Mouse (Mus musculus): ENCODE data around the gene Tldc1.
A peak's percentile ranks its signal among the peaks of the same experiment; 100 is the strongest.

The Tldc1 gene

DNA sequence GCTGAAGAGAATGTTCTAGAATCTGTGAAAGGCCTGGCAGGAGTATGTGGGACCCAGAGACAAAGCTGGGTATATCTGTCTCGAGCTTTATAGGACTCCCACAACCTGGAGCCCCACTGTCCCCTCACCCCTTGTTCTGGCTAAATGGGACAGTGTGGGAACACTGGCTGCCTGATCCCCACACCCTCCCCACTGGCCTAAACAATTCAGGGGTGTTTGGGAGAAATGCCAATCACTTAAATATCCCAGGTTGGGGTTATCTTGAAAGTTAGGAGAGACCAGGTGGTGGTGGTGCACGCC, 20.7 kb upstream of the Tldc1 start:
- no peak for DNase-seq

DNA sequence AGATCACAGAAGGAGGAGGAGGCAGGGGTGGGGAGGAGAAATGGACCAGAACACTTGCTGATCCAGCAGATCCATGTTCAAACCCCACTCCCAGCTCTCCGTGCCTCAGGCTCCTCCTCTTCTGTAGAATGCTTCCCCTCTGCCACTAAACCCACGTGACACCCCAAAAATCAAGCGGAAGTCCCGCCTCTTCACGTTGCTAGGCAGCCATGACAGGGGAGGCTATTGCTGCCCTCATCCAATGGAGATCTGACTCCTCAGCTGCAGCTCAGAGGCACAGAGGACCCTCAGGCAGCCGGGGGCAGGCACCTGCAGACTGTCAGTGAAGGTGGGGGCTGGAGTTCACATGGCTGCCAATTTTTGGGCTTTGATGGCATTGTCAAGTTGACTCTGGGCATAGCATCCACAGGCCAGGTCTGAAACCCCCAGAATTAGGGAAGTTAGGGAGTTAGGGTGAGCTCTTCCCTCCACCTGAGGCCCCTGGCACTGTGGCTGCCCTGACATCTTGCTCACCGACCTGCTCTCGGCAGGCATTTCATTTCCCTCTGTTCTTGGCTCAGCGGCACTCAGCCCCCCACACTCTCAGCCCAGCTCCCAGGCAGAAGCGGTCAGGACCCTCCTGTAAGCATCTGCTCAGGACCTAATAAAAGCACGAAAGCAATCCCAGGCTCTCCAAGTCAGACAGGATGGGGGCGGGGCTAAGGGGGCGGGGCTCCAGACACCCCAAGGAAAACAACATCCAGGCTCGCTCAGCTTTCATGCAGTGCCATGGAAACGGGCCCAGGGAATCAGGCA, 20.2 kb upstream of the Tldc1 start:
- peak; percentile 95 for DNase-seq

DNA sequence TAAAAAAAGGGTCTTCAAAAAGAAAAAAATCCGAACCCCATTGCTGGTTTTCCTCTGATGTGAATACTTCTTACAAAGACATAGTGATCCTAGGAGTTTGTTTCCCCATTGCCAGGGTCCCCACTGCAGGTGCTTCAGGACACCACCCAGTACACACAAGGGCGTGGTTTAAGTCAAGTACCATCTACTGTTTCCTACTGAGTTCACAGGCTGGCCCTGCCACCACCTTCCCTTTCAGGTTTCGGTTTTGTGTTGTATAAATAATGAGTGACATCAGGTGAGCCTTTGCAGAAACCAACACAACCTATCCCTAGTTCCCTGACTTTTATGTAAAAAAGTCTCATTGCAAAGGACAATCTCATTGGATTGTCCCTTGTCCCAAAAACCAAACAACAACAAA, 17.4 kb upstream of the Tldc1 start:
- no peak for DNase-seq

DNA sequence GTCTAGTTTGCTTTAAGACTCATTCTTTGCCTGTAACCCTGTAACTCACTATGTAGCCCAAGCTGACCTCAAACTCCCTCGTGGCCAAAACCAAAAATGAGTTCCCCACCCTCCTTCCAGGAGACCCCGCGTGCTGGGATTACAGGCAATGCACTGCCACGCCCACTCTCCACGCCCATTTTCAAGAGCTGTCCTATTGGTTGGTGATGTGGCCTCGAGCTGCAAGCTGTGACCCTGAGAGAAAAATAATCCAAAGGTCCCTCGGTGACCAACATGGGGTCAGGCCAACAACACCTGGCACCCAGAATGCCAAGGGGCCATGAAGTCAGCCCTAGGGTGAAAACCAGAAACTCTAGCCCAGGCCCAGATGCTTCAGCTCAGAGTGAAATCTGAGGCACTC, 16.5 kb upstream of the Tldc1 start:
- DNase-seq: no peak

DNA sequence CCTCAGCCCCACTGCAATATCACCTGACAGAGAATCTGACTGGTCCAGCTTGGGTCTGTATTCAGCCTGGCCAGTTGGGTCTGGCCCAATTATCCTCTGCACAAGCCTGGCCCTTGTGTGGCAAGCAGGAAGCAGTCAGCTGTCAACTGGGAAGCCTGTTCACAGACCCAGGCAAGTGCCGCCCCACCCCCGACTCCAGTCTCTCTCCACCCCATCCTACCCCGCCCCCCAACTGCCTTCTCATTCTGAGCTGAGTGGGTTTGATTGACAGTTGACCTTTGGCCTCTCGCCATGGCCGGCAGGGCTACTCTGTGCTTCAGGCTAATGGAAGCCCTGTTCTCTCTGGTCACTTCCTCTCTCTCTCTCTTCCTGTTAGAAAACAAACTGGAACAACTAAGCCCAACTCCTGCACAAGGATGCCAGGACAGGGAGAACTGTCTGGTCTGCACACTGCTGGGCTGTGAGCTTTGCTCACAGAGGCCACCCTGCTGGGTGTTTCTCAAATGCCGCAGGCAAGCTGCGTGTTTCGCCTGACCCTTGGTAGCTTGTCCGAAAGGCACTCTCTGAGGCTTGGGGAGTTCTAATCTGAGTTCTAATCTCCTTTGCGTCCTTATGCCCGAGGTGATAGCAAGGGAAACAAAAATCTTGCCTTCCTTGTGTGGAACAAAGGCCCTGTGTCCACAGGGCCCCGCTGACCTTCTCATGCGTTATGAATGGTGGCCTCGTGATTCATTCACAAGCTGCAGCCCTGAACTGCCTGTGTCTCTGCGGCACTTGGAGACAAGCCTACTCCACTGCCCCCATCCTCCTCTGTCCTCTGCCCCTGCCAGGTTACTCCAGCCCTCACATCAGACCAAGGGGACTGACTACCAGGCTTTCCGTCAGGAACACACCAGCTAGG, 13.8 kb upstream of the Tldc1 start:
- DNase-seq: peak; percentile 48

DNA sequence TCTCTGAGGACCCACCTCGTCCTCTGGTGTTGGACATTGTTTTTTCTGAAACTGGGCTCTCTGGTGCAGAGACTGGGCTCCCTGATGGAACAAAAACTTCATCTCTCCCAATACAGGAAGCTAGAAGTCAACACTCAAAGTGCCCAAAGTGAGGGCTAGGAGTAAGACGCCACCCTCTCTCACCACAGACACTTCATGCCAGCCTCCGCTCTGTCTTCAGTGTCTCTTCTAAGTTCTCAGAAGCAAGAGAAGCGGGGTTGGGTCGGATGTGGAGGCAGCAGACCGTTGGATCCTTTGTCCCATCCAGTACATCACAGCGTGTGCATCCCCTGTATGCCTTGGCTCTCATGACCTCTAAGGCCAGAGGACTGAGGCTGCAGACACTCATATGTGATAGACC, 11.4 kb upstream of the Tldc1 start:
- DNase-seq: no peak

DNA sequence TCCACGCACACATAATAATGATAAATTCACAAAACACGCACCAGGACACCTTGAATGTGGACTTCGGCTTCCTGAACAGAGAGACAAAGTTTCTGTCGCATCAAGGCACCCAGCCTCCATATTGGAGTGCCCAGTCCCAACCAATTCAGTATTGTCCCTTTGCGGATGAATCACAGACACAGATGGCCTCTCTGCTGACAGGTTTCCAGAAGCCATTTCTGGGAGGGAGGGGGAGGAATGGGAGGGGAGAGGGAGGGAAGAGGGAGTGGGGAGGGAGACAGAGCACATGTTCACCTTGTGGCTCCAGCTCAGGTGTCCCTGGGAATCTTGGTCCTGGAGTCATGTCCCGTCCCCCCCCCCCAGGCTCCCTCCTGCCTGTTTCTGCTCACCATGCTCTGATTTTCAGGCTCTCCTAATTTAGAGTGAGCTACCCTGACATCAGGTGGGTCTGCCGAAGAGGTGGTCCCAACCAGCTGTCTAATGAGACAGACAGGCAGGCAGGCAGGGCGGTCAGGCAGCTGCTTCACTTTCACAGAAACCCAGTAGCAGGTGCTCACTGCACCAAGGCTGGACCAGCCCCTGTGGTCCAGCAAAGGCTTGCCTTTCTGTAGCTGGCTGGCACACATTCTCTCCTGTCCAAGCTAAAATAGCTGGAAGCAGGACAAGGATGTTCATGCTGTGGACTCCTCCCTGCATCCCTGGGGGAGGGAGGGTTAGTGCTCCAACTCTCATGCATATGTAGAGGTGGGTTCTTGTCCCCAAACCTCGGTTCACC, 10.6 kb upstream of the Tldc1 start:
- no peak for DNase-seq

DNA sequence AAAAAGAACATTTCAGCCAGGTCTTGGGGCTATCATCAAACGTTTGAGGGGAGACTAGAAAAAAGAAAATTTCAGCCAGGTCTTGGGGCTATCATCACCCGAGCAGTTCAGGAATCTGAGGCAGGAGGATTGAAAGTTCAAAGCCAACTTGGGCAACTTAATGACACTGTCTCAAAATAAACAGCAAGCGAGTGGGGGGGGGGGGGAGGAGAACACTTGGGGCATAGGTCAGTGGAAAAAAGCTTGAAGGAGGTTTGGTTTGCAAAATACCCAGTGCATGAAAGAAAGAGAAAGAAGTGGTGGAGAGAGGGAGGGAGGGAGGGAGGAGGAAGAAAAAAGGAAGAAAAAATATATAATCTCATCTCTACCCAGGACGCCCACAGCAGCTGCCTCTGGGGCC, 9.1 kb upstream of the Tldc1 start:
- no peak for DNase-seq

DNA sequence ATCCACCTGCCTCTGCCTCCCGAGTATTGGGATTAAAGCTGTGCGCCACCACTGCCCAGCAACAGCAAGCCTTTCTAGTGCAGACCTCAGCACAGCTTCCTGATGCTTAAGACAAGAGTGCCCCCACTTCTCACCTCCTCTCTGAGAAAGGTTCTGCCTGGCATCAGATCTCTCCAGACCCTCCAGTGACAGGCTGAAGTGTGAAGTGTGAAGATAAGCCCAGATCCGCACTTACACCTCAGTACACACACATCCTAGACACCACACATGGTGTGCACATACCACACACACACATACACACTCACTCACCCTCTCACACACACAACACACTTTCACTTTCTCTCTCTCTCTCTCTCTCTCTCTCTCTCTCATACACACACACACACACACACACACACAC, 8.7 kb upstream of the Tldc1 start:
- DNase-seq: no peak

DNA sequence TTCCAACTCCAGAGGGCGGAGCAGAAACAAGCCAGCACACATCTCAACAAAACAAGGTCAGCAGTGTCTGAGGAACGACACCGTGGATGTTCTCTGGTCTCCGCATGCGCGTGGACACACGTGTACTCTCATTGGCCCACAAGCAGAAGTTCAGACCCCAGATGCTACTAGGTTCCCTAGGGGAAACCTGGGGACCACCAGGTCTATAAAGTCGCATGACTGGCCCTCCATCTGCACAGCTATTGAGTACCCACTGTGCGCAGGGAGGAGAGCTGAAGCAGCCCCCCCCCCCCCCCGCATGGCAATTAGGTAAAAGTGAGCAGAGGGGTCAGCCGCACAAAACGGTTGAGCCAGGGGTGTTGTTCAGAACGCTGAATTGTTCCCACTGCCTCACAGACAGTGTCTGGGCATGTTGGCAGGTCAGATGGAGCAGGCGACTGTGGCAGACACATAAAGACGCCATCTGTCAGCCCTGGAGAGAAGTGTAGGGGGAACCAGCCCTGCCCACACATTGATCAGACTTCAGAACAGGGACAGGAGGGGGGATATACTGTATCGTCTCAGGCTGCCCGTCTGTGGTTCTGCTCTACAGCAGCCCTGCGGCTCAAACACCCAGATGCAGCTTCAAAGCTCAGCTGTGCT, 7.7 kb upstream of the Tldc1 start:
- peak; percentile 51 for DNase-seq

DNA sequence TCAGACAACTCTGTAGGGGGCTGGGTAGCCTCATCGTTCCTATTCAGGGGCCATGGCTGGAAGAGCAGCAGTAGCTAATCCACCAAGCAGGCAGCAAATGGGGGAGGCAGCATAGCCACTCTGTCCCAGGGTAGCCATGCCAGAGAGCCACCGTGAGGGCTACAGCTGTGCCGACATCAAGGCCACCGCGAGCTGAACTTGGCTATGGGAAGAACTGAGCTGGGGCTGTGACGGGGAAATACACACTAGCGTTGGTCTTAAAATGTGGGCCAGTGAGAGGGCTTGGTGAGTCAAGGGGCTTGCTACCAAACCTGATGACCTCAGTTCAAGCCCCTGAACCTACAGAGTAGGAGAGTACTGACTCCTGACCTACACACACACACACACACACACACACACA, 6.5 kb upstream of the Tldc1 start:
- DNase-seq: peak; percentile 48

DNA sequence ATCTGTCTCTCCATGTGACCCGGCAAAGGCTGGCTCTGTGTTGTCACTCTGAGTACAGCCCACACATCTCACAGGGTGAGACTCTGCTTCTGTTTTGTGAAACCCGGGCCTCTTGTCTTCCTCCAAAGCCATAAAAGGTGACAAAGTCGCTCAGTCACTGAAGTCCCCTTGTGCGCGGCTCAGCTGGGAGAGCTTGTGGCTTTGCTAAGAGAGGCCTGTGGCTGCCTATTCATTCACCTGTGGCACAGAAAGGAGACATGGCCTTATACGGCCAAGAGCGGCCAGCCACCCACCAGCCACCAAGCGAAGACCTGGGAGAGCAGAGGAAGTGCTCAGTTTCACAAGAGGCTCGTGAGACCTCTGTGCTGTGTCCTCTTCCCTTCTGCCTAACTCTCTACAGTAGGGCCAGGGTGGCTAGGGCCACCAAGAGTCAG, 5.9 kb upstream of the Tldc1 start:
- peak; percentile 70 for DNase-seq

DNA sequence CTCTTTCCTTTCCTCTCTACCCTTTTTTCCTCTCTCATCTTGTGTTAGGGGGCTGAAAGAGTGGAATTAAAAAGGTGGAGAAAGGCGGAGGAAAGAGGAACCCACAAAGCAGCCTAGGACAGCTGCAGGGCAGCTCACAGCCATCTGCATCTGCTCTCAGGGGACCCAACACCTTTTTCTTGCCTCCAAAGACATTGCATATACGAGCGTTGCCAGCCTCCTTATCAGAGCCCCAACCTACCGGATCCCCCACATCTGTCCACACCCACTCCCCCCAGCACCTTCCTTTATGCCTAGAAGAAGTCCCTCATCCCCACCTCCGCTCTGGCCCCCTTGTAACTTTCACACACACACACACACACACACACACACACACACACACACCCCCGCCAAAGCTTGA, 5.4 kb upstream of the Tldc1 start:
- no peak for DNase-seq

DNA sequence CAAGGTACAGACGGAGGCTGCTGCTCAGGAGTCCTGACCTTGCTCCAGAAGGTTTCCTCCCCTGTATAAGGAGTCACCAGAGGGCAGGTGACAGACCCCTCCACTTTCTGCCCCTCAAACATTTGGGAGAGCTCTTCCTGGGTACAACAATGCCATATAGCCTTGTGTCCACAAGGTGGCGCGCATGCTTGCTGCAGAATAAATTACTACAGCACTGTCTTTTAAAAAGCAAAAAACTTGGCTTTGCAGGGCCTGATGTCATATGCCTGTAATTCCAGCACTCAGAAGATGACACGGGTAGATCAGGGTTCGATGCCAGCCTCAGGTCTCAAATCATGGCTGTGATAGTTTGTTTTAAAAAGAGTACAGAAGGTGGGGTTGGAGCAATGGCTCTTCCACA, 4.5 kb upstream of the Tldc1 start:
- DNase-seq: peak; percentile 93

DNA sequence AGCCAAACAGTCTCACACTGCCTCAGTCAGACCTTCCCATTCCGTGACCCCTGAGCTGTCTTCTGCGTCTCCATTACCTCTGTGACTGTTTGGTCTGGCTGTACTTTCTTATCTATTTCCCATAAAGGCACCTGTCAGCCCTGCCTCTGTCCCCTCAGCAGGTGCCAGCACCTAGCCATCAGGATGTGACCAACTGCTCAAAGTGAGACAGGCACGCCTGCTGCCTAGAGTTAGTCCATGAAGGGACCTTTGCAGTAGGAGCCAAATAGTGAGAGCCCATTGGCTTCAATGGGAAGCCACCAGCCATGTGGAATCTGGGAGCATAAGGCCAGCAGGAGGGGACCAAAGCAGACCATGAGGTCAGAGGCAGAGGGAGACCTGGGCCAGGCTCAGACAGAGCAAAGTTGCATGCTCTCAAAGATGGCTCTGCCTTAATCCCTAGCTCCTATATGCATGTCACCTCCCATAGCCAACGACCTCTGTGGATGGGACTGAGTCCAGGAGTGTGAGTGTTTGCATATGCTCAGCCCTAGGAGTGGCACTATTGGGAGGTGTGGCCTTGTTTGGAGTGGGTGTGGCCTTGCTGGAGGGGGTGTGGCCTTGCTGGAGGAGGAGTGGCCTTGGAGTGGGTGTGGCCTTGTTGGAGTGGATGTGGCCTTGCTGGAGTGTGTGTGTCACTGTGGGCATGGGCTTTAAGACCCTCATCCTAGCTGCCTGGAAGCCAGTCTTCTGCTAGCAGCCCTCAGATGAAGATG, 3.0 kb upstream of the Tldc1 start:
- peak; percentile 60 for DNase-seq

DNA sequence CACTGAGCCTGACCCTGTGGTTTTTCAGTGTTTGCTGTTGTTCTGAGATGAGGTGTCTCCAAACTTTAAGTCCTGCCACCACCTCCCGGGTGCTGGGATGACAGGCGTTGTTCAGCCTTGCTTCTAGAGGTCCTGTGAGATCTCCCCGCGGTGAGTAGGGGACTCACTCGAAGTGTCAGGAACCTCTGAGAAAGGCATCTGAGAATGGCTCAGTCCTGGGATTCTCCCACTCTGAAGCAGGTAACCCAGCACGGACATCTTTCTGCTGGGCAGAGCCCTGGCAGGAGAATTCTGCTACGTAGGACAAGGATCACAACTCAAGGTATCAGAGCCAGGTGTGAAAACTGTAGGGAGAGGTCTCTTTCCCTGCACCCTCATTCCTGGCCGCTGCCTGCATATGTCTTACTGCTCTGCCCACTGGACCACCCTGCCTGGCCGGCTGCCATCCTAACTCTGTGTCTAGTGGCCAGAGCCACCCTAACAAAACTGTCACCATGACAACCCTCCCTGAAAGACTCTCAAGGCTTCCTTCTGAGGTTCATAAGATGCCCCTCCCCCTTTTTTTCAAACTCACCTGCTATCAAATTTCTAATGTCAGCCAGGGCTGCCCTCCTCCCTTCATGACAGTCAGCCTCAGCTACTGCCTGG, 2.3 kb upstream of the Tldc1 start:
- no peak for DNase-seq

DNA sequence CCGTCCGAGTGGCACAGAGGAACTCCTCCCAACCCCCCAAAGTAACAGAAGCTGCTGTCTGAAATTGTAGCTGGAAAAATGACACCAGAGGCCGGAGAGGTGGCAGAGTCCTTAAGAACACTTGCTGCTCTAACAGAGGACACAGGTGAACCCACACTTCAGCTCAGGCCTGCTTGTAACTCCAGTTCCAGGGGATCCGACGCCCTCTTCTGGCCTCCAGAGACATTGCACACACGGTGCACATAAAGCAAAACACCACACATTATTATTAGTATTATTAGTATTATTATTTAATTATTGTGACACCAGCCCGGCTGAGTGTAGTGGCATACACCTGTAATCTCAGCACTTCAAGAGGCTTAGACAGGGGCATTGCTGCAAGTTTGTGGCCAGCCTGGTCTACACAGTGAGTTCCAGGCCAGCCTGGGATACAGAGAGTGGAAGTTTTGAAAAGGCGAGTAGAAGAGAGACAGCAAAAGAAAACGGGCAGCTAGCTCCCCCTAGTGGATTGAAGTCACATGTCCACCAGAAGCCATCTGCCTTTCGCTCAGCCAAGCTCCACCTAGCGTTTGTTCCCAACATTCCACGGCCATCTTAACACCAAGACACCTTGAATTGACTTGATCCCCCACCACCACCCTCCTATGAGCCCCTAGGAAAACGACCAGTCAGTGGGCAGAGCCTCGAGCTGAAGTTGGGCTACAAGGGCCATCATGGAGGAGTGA, 959 bp upstream of the Tldc1 start:
- peak; percentile 86 for DNase-seq

DNA sequence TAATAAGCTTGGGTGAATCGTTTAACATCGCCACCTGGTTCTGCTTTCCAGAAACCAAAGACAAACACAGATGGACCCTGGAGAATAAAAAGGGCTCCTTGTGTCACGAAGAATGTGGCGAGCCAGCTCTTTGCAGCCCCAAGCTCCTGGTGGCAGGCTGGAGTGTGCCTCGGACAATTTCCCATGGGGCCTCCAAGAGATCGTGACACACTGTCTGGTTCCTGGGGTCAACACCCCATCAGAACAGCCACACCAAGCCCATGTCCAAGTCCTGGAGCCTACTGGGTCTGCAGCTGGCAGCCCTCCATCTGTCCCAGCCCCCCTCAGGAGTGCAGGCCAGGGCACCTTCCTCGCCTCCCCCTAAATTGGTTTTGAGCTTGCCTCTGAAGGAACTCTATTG, 451 bp downstream of the Tldc1 start:
- no peak for DNase-seq

DNA sequence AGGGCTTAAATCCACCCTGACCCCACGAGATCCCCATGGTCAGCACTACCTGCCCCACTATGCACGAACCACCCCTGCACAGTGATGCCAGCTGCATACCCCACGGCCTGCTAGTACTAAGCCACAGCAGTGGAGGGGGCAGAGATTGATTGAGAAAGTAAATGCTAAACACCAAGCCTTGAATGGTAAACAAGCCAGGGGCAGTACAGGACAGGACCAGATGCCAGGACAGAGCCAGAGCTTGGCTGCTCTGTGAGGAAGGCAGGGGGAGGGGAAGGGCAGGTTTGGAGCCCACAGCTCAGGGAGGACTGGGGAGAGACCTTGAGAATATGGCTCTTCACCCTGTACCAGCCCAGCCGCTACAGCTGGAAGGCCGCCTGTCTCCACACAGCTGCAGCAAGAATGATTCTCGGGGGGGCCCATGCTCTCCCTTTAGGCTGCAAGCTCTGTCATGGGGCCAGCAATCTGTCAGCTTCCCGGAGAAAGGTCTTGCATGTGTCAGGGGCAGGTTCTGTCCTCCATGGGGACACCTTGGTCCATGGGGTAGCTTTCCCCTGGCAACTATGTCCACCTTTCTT, 1.5 kb downstream of the Tldc1 start:
- no peak for DNase-seq

DNA sequence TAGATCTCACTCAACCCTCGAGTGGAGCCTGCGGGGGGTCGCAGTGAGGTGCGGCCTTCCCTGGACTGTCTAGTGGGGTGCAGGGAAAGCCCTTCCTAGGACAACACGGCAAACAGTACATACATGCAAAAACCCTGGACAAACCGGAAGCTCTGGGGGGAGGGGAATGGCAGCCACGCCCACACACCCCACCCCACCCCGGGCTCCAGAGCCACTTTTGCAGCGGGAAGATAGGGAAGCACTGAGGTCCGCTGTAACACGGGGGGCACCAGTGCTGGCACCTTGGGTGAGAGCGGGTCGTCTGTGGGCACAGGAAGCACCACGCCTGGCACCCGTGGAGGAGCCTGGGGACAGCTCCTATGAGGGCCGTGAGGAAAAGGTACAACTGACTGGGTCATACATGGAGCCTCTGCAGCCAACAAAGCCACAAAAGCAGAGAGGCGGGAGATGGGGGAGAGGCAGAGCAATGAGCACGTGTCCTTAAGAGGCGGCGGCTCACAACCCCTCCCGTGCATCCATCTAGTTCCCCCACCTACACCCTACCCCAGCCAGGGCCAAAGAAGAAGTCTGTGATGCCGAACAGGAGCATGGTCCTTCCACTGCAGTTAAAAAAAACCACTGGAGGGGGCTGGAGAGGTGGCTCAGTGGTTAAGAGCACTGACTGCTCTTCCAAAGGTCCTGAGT, 12.3 kb downstream of the Tldc1 start:
- DNase-seq: no peak
